ENCODE assay signal across 20 mouse cellular contexts in genomic region chr3:38947706-38948105, GRCm38 (mm10).
DNase-seq lines count a peak whose midpoint lies in the region; ATAC-seq and TF ChIP-seq lines count a peak whose summit lies in the region.
"Had no signal": no experiment of that assay in that cellular context is flagged by ENCODE, and none has a peak within 500 bp of the region (broad histone marks: within the 10 kb centered on the region; RNA-seq: fewer than 3 reads in every experiment).

No protein-coding gene starts in this region.

- H3K36me3 ChIP-seq in kidney, postnatal 0 days (ENCODE audit: insufficient read depth, low read length) = 0 out of 2 replicates have a peak, but pooled peaks cover 4% of the 10 kb centered on the region
- H3K36me3 ChIP-seq in kidney, embryonic 16.5 days (ENCODE audit: insufficient read depth, low read length) = peaks cover 12% of the 10 kb centered on the region; the same call in 1 of the 2 replicates

- H3K9me3 ChIP-seq in kidney, postnatal 0 days (replicated peaks; ENCODE audit: low read length) = no peaks in the 10 kb centered on the region
- no peaks in the 10 kb centered on the region for H3K9me3 ChIP-seq in kidney, embryonic 16.5 days (ENCODE audit: low read length)
- H3K9me3 ChIP-seq: embryonic facial prominence, embryonic 10.5 days; forebrain, embryonic 13.5 days; heart, embryonic 13.5 days; hindbrain, embryonic 15.5 days had no signal

- H3K4me2 ChIP-seq in kidney, postnatal 0 days (ENCODE audit: low read length) = no peak overlapping the region
- no peak overlapping the region for H3K4me2 ChIP-seq in kidney, embryonic 16.5 days (replicated peaks; ENCODE audit: low read depth, low read length)
- H3K4me2 ChIP-seq: forebrain, embryonic 13.5 days; heart, embryonic 13.5 days; hindbrain, embryonic 15.5 days had no signal

- peak; percentile 10; the same call in 1 of the 2 replicates for TF ChIP-seq CTCF in kidney, postnatal 0 days (IDR thresholded peaks at IDR 0.05; ENCODE audit: low read depth)

- H3K9ac ChIP-seq in kidney, postnatal 0 days (ENCODE audit: low read depth, low read length) = no peak overlapping the region
- no peak overlapping the region for H3K9ac ChIP-seq in kidney, embryonic 16.5 days (replicated peaks; ENCODE audit: low read length)
- H3K9ac ChIP-seq: forebrain, embryonic 13.5 days; forebrain, postnatal 0 days; heart, embryonic 13.5 days; hindbrain, embryonic 15.5 days had no signal

- peak; percentile 67 for DNase-seq in heart, adult 11 months
- DNase-seq in heart, adult 8-10 months (ENCODE audit: low spot score) = no peak
- DNase-seq in kidney, postnatal 0 days (ENCODE audit: low spot score) = no peak
- peak; percentile 42 for DNase-seq in adrenal gland, postnatal 14 days
- DNase-seq in right cerebral cortex, adult 2 months (ENCODE audit: low spot score in 2 of 2) = no peak
- DNase-seq: cerebellum, adult 18-20 months; cerebellum, adult 9-11 months; cerebellum, postnatal 36 days; forebrain, postnatal 0 days; gastrocnemius, postnatal 14 days; heart, postnatal 36 days had no signal

- 27% methylated on average over 7 of the region's 7 CpGs for WGBS in kidney, postnatal 0 days
- WGBS in kidney, embryonic 16.5 days = 31% methylated on average over 7 of the region's 7 CpGs

- H3K4me3 ChIP-seq in kidney, postnatal 0 days (replicated peaks; ENCODE audit: low read depth, low read length) = no peak overlapping the region
- no peak overlapping the region for H3K4me3 ChIP-seq in kidney, embryonic 16.5 days (ENCODE audit: low read length)
- H3K4me3 ChIP-seq: embryonic facial prominence, embryonic 10.5 days; forebrain, embryonic 13.5 days; heart, embryonic 13.5 days; hindbrain, embryonic 15.5 days had no signal

- no peaks in the 10 kb centered on the region for H3K4me1 ChIP-seq in kidney, postnatal 0 days (replicated peaks; ENCODE audit: insufficient read depth, low read length)
- peaks cover 4% of the 10 kb centered on the region; the same call in 1 of the 2 replicates for H3K4me1 ChIP-seq in kidney, embryonic 16.5 days (ENCODE audit: insufficient read depth, low read length)
- H3K4me1 ChIP-seq: embryonic facial prominence, embryonic 10.5 days had no signal

- no peaks in the 10 kb centered on the region for H3K27me3 ChIP-seq in kidney, postnatal 0 days (ENCODE audit: insufficient read depth, low read length)
- H3K27me3 ChIP-seq in kidney, embryonic 16.5 days (ENCODE audit: insufficient read depth, low read length) = no peaks in the 10 kb centered on the region
- H3K27me3 ChIP-seq: CH12.LX; forebrain, embryonic 13.5 days; heart, embryonic 13.5 days; hindbrain, embryonic 15.5 days; Patski had no signal

- no peak for ATAC-seq in kidney, postnatal 0 days (replicated peaks; ENCODE audit: low FRiP score, low read depth)
- ATAC-seq in kidney, embryonic 16.5 days (ENCODE audit: low FRiP score, low TSS enrichment) = no peak
- ATAC-seq: activated CD4-positive, CD25-positive, alpha-beta regulatory T cell, adult 4 months; forebrain, embryonic 13.5 days; forebrain, postnatal 0 days; inflammation-experienced regulatory T-cells, adult 6 months; Patski had no signal

- no peak overlapping the region for H3K27ac ChIP-seq in kidney, postnatal 0 days
- H3K27ac ChIP-seq in kidney, embryonic 16.5 days (ENCODE audit: low read length) = no peak overlapping the region
- H3K27ac ChIP-seq: embryonic facial prominence, embryonic 10.5 days; forebrain, embryonic 13.5 days; heart, embryonic 13.5 days; hindbrain, embryonic 15.5 days had no signal

Comparison
In these comparisons a context has a peak if more than half of its experiments do, and no peak if none do; other contexts are left out.
1. DNase-seq: peak in heart, adult 11 months (single experiment) and adrenal gland, postnatal 14 days (single experiment); none in heart, adult 8-10 months (single experiment), kidney, postnatal 0 days (single experiment) and right cerebral cortex, adult 2 months (0 of 2).